Comparison of ENCODE assay signal across 15 mouse cellular contexts in the genomic region with DNA sequence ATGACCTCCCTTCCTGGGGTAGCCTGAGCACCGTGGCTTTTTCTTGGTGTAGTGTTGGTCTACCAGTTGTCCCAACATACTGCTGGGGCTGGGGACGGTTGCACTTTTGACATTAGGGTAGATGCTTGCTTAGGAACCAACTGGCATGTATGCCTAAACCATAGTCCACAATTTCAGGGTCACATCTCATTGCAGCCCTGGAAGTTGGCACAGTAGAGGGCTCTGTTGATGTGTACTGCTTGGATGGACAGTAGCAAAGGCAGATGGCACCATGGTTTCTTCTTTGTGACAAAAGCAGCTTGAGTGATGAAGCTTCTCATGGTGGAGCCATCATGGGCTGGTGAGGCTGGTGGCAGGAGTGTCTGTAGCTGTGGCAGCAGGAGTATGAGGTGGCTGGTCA.
"Had no signal": no experiment of that assay in that cellular context is flagged by ENCODE, and none has a peak within 500 bp of the region (broad histone marks: within the 10 kb centered on the region; RNA-seq: fewer than 3 reads in every experiment).

No protein-coding gene starts in this region.

- H3K4me1 ChIP-seq: neural tube, embryonic 15.5 days; stomach, embryonic 15.5 days had no signal

- H3K9ac ChIP-seq: neural tube, embryonic 15.5 days; stomach, embryonic 15.5 days had no signal

- H3K27me3 ChIP-seq: stomach, embryonic 15.5 days had no signal

- DNase-seq: retina, postnatal 1 day; right cerebral cortex, adult 18-20 months; right cerebral cortex, postnatal 14 days; right cerebral cortex, postnatal 25 days; right cerebral cortex, postnatal 4 days; spleen, adult 18-20 months; thymus, adult 18-20 months; thymus, adult 2 months; thymus, postnatal 14 days; thymus, postnatal 25 days; thymus, postnatal 36 days; thymus, postnatal 4 days had no signal

- H3K9me3 ChIP-seq: neural tube, embryonic 15.5 days; stomach, embryonic 15.5 days had no signal

- H3K36me3 ChIP-seq: neural tube, embryonic 15.5 days; stomach, embryonic 15.5 days had no signal

- H3K4me3 ChIP-seq: neural tube, embryonic 15.5 days; stomach, embryonic 15.5 days had no signal

- H3K4me2 ChIP-seq: neural tube, embryonic 15.5 days; stomach, embryonic 15.5 days had no signal

- H3K27ac ChIP-seq: neural tube, embryonic 15.5 days; stomach, embryonic 15.5 days; stomach, postnatal 0 days had no signal
